Mouse (Mus musculus) lung, postnatal 14 days (tissue): Measurements from ENCODE around the gene Tmem184c.

Source experiments
- DNase-seq: peaks from one replicate; pipeline ENCODE4 v3.0.0; 2021

Tmem184c gene

DNA sequence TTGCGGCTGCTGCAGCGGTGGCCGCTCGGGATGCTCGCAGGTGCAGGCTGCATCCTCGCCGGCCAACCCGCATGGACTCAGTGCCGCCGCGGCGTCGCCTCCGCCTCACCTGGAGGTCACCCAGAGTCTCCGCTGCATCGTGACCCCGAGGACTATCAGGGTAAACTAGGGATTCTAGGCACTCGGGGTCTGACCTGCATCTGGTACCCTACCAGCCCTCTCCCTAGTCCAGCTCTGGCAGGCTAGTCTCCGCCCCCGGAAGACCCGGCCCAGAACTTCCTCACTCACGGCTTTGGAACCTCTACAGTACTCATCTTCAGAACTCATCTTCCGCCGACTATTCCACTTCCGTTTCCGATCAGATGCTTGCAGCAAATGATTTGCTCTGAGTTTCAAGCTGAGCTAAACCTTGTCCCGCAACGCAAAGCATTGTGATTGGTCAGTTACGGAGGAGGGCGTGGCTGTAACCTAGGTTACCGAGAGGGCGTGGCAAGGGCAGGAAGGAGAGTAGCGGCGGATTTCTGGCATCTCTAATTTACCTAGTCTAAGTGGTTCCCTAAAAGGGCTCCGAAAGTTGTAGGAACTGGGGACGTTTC, at the start of gene Tmem184c:
TSS of gene Tmem184c (minus strand) at position 325 of the 596 bp plus-strand sequence.
- DNase-seq = peak; percentile 98

DNA sequence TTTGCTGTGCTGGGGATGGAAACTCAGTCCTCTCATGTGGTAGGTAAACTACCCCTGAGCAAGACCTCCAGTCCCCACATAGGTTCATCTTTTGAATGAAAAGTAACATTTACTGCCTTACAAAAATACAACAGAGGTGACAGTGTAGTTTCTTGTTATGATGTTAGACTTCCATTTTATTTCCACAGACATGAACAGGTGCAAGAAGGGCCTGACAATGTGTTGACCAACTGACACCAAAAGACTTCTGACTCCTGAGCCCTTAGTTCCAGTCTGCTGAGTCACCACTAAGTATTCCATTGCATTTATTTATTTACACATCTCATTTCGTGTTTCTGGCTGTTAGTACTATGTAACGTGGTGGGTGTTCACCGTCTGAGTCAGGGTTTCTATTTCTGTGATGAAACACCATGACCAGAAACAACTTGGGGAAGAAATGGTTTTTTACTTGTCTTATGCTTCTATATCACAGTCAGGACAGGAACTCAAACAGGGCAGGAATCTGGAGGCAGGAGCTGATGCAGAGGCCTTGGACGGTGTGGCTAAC, 49.1 kb upstream of the Tmem184c start:
- no peak for DNase-seq

DNA sequence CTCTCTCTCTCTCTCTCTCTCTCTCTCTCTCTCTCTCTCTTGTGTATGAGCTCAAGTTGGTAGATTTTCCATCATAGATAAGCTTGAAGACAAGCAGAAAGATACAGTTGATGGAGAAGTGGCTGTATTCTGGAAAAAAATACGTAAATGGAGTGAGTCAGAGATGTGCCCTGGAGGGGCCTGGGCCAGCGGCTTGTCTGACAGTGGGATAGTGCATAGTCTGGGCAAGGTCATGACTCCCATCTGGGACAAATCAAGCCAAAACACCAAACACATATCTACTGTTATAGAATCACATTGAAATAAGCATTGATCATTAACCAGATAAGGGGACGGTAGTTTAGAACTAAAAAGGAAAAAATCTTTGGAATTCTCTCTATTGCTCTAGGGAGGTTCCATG, 47.9 kb upstream of the Tmem184c start:
- no peak for DNase-seq

DNA sequence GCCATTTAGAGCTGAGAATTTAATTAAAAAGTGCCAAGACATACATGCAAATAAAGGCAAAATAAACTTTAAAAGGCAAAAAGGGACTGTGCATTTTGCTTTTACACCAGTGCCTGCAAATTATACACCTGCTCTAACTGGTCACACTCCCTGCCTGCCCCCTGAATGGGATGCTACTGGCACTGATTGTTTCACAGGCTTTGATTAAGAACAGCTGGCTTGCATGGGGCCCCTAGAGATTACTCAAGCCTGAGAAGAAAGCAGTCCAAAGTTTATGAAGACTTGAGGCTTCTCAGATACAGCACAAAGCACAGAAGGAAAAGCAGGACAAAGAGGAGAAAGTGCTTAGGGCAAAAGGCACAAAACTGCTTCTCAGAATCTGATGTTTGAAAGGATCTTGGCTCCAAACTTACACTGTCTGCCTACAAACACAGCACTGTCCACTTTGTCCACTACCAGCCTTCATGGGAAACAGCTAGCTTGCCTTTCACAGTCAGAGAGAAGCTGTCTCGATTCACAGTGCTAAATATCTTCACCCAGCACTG, 40.2 kb upstream of the Tmem184c start:
- no peak for DNase-seq

DNA sequence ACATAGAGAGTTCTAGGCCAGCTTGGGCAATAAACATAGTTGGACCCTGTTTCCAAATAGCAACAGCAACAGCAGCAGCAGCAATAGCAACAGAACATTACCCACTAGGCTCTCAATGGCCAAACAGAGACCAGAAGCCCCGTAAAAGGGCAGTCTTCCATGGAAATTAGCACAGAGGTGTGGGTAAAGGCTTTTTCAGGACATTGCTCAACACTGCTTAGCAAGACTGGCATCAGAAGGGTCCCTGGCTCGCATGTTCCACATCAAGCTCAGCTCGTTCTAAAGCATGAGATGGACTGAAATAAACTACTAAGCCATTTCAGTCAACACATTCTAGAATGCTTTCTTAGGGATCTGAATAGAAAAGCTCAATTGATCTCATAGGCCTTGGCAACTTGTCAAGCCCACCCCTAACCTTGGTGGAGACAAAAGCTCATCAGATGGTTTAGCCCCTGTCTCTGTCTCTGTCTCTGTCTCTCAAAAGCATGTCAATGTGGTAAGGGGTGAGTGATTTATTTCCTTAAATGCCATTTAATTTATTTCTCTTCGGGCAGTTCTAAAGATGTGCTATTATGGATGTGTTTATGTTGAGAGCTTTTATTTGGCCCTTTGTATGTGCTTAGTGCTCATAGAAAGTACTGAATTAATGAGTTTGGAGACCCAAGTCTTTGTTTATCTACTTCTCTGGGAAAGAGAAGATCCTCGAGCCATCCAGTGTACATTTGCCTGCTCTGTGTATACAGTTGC, 29.8 kb upstream of the Tmem184c start:
- peak; percentile 32 for DNase-seq

DNA sequence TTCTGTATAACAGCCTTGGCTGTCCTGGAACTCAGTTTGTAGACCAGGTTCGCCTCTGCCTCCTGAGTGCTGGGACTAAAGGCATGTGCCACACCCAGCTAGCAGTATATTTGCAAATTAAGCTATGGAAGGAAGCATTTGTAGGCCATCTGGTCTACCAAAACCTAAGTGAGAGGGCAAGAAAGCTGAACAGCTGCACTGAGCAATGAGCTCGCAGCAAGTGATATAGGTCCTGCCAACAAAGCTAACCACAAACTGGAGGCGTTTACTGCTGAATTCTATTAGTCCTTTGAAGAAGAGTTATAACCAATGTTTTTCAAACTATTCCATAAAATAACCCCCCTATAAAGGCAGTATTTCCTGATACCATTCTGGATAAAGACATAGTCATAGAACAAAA, 27.1 kb upstream of the Tmem184c start:
- DNase-seq = no peak

DNA sequence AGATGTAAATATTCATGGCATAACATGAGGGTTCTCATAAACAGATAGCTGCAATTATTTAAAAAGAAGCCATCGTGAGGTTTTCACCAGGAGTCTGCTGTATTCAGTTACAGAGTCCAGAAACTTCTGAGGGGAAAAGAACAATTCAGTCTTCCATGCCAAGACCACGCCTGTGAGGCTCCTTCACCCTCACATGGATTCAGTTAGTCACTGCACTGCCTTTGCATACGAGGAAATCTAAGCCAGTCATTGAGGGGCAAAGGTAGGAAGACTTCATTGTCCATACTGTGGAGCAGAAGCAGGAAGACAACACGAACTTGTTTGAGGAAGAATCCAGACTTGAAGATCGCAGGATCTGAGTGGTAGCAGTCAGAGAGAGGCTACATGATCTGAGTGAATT, 23.5 kb upstream of the Tmem184c start:
- DNase-seq = no peak

DNA sequence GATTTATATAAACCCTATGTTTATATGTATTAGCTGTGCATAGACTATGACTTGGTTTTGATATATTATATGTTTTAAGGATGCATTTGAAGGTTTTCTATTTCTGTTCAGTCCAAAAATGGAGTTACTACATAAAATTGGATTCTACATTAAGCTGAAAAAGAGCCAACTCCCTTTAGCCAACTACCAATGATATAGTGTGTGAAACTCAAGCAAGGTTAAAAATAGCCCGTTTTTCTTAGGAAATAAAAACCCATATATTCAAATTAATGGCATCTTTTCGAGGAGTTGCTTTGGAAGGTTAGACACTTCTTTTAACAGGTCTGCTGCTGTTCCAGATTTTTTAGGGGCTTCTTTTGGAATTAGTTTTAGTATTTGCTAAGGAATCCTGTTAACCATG, 22.7 kb upstream of the Tmem184c start:
- DNase-seq = no peak

DNA sequence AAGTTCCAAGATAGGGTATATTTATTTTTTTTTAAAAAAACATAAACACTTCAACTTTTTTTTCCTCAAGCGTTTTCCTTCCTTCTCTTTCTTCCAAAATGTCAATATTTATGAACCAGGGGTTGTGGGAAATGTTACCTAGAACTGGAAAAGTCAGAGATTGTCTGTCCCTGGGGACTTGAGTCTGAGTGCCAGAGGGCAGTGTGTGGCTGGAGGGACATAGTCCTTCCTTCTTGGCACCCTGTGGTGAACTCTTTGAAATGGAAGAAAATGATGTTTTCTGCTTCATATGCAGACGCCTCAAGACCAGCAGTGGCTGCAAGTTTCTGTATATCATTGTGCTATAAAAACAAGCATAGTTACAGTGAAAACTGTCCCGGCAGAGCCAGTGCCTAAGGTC, 20.2 kb upstream of the Tmem184c start:
- DNase-seq = peak; percentile 17

DNA sequence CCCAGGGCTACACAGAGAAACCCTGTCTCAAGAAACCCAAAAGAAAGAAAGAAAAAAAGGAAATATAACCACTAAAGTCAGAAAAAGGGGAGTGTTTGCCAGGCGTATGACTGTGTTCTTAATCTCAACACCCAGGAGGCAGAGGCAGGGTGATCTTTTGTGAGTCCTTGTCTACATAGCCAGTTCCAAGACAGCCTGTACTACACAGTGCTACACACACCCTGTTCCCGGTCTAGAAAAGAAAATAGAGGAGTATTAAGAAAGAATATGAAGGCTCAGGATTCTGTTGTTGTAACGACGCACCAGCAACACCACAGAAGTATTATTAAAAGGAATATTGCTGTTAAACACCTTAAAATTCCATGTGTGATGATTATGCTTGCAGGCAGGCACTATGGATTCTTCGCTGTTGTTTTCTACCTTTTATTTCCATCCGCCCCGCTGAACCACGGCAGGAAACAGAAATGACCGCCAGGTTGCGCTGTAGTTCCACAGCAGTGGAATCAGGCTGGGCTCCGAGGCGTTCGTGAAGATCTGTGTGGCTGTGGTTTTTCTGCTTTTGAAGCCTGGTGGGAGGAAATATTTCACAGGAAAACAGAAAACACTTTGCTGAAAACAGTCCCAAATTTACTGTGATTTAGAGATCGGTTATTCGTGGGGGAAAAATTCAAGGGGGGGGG, 19.5 kb upstream of the Tmem184c start:
- peak; percentile 89 for DNase-seq

DNA sequence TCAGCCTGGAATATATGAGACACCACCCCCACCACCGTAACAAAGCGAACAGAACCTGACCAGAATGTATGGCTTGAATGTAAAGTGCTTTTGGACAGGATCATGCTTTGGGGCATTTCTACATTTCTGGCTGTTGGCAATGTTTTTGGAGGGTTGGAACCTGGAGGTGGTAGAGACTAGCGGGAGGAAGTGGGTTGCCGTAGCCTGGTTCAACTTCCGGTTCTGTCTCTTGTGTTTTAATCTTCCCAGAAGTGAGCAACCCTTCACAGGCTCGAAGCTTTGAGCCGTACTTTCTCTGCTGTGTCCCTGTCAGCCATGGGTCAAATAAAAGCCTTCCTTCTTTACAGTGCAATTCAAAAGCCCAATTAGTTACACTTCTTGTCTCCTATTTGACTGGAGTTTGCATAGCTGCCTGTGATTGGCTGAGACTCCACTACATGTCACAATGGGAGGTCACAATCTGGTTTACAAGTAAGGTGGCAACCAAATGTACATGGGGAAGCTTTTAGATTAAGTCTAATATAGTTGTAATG, 13.2 kb upstream of the Tmem184c start:
- DNase-seq = no peak

DNA sequence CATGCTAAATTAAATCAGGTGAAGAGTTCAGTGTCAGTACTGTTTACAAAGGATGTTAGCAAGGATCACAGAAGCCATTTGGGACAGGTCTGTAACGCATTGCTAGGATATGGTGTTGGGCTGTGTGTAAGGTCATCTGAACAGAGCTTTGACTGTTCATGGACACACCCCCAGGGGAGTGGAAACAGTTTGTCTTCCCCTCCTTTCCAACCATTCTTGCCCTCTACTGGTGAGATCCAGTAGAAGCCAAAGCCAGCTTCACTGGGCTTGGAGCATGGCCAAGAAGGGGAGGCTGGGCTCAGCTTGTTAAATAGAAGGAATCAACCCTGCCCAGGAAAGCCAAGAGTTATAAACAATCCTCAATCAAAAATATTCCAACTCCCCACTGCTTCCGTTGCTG, 7.4 kb upstream of the Tmem184c start:
- DNase-seq = peak; percentile 69

DNA sequence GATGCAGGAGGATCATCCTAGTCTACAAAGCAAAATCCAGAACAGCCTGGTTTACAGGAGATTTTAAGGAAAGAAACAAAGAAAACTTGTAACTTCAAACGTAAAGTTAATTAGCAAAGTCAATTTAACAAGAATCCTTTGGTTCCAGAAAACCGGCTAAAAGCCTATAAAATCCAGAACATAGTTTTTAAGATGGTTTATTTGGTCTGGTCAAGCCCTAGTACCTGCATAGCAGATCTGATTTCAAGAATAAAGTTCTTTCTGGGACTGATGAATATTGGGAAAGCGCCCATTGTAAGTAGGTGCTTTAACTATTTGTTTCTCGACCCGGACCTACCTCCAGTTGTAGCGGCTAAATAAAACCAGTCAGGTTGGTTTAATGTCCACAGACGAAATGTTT, 877 bp downstream of the Tmem184c start:
- no peak for DNase-seq

DNA sequence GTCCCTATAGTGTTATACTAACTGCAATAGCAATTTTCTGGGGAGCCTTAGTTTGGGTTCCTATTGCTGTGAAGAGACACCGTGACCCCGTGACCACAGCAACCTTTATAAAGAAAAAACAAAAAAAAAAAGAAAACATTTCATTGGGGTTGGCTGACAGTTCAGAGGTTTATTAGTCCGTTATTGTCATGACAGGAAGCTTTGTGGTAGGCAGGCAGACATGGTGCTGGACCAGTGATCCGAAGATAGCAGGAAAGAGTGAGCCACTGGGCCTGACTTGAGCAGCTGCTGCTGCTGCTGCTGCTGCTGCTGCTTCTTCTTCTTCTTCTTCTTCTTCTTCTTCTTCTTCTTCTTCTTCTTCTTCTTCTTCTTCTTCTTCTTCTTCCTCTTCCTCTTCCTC, 26.3 kb downstream of the Tmem184c start:
- no peak for DNase-seq

DNA sequence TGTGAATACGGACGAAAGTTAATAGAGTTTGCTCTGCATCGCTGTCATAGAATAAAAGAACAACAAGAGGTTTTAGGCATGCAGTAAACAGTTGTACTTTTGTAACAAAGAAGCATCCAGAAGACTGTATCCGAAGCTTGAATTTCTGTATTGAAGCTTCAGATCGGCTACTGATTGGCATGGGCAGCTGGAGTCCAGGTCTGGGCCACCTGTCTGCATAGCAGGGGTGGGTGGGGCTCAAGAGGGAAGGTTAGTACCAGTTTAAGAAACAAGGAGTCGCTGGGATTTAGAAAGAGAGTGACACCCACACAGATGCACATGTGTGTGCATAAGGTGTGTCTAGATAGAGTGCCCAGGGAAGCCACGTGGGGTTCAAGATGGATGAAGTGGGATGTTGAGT, 32.8 kb downstream of the Tmem184c start:
- no peak for DNase-seq

DNA sequence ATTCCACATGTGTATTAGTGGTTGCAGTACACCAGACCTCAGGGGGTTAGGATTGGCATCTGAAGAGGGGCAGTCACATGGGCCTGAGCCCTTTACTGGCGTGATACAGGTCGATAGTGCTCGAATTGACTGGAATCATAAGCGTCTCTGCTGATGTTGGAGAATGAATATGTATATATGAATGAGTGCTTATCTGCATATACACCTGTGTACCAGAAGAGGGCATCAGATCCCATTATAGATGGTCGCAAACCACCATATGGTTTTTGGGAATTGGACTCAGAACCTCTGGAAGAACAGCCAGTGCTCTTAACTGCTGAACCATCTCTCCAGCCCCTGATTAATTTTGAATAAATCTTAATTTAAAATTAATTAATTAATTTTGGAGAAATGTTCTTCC, 36.3 kb downstream of the Tmem184c start:
- no peak for DNase-seq

DNA sequence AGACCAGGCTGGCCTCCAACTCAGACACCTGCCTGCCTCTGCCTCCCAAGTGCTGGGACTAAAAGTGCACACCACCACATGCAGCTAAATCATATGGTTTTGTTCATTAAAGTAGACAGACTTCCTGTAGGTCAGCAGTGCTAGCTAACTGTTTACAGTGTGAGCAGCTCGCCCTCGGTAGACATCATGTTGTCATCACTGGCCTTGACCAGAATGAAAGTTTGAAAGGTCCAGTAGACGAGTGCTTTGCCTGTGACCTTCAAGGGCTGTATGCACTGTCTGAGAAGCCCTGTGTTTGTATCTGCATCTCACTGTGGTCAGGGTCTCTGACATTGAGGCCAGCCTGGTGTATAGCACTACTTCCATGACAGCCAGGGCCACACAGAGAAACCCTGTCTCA, 49.1 kb downstream of the Tmem184c start:
- no peak for DNase-seq

DNA sequence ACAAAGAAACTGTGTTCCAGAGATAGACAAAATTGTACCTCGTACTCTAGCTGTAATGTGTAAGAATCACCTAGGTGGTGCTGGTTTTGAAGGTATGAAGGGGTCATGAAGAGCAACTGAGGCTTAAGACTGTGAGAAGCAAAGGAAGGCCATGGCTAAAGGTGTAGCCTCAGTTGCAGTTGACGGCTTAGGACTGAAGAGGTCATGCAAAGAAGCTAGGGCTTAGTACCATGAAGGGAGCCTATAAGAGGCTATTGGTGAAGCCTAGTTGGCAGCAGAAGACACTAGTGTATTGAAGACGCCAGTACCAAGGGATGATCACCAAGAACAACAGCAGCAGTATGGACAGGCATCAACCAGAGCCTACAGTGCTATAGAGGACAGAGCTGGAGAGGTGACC, 58.0 kb downstream of the Tmem184c start:
- DNase-seq = no peak

DNA sequence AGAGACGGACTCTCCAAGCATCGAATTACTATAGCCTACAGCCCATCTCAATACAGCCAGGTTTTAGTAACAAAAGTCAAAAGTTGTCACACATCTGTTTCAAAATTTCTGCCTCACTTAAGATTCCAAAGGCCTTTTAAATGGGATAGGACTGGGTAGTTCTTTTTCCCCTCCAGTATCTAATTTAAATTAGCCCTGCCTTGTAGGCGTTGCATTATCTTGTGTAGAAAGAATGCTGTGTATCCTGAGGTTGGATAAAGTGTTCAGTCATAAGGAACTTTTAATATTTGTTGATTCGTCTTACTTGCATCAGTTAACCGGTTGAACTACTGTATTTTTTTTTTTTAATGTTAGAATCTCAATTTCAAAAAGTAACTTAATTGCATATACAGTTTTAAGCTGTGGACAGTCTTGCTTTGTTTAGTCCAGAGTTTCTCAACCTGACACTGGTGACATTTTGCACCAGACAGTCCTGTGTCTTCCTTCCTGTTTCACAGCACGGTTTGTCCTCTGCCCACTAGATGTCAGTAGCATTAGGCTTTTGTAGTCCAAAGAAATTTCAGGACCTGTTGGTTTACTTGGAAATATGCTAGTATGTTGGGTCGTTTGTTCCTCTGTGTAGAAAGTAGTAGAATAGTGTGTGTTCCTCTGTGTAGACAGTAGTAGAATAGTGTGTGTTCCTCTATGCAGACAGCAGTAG, 60.5 kb downstream of the Tmem184c start:
- peak; percentile 39 for DNase-seq

DNA sequence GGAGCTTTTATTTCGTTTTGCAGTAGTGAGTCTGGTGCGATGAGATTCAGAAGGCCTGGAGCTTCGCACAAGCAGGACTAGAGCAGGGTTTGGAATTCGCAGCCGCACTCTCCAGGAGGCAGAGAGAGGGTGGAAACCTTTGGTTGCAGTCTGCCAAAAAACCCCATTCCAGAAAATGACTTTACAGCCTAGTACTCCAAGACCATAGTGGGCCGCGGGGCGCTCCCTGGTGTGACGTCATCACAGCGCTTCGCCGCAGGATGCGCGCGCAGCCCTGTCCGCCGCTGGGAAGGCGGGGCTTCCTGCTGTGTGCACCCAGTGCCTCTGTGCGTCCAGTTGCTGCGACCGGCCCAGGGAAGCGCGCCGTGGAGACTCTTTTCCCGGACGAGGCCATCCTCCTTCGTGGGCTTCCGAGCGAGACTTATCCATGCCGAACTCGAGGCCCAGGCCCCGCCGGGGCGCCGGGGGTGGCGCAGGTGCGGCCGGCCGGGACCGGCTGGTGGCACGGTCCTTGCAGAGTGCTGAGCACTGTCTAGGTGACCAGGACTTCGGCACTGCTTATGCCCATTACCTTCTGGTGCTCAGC, 61.3 kb downstream of the Tmem184c start, which contains the start of gene Prmt9:
TSS of gene Prmt9 (plus strand) at position 277 of the 586 bp plus-strand sequence.
- peak; percentile 96 for DNase-seq
